Mouse (Mus musculus) thymus, adult 2 months (tissue): ENCODE measurements around the gene Gna12.

Experiments used
- CTCF ChIP-seq: fragments of 200-500 bp; IDR thresholded peaks from 2 replicates; pipeline ENCODE4 v1.5.1; 2012; ENCODE audit warnings: mild to moderate bottlenecking, control low read depth, low read length, moderate library complexity, borderline replicate concordance; ENCODE audit not compliant: control insufficient read depth, poor library complexity, insufficient read depth; ENCODE audit errors: extremely low read depth
- POLR2A ChIP-seq: fragments of 200-500 bp; IDR thresholded peaks from 2 replicates; pipeline ENCODE4 v1.6.1; 2012; ENCODE audit warnings: mild to moderate bottlenecking, low read length, control low read depth, moderate library complexity; ENCODE audit not compliant: control insufficient read depth, poor library complexity, insufficient read depth; ENCODE audit errors: extremely low read depth

DNA sequence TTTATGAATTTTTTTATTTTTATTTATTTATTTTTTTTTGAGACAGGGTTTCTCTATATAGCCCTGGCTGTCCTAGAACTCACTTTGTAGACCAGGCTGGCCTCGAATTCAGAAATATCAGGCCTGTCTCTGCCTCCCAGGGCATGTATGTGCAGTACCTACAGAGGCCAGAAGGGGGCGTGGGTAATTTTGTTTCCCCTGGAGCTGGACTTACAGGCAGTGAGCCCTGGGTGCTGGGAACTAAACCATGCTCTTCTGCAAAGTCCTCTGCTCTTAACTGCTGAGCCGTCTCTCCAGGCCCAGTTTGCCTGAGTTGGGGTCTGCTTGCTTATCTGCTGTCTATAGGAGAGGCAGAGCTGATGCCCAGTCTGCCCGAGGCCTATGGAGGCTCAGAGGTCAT lies 98.0 kb downstream of the Gna12 start:
- TF ChIP-seq CTCF (peak; percentile 77; the same call in 1 of the 2 replicates), POLR2A (no peak)
